Mouse (Mus musculus) MEL (cell line): ENCODE results near the gene Pnkp.

ENCODE experiments used
- CTCF ChIP-seq, 3 experiments: IDR thresholded peaks in 2 of 3; conservative IDR thresholded peaks in 1 of 3; 2 replicates each; pipeline ENCODE4 v1.5.1; 2011 to 2012; ENCODE audit warnings: low read length in 3 of 3, low read depth in 2 of 3, mild to moderate bottlenecking in 2 of 3, improper control_type of control experiment in 1 of 3, inconsistent platforms in 1 of 3, mixed read lengths in 1 of 3, moderate library complexity in 1 of 3; ENCODE audit not compliant: control insufficient read depth in 1 of 3, insufficient read depth in 1 of 3, poor library complexity in 1 of 3, severe bottlenecking in 1 of 3
- EP300 ChIP-seq, 2 experiments: IDR thresholded peaks; 2 replicates each; pipeline ENCODE4 v1.6.1; 2011; ENCODE audit warnings: improper control_type of control experiment in 2 of 2, low read length in 2 of 2, low read depth in 1 of 2, mild to moderate bottlenecking in 1 of 2
- GABPA ChIP-seq: IDR thresholded peaks from 2 replicates; pipeline ENCODE4 v1.6.1; 2012; ENCODE audit warnings: low read depth, mild to moderate bottlenecking, inconsistent platforms, low read length, improper control_type of control experiment, moderate library complexity
- SMC3 ChIP-seq: IDR thresholded peaks from 2 replicates; pipeline ENCODE4 v1.6.1; 2011; ENCODE audit warnings: low read depth, low read length, improper control_type of control experiment

DNA sequence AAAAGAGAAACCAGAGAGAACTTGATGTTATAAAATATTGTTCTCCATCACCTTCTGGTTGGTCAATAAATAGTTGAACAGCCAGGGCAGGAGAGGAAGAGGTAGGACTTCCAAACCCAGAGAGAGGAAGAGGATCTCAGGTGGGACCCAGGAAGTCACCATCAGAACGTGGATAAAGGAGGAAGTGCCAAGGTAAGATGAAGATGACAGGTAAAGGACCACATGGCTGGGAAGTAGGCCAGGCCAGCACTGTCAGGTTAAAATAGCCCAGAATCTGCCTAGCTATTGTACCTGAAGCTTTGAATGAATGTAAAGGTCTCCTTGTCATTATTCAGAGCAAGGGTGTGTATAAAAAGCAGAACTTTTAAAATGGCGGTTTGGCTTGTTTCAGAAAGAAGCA is 48.0 kb upstream of the Pnkp start:
- TF ChIP-seq CTCF (IDR thresholded peaks at IDR 0.05 in 2 of 3, conservative IDR thresholded peaks at IDR 0.05 in 1 of 3; ENCODE audit: control insufficient read depth in 1 of 3, insufficient read depth in 1 of 3, low read depth in 2 of 3, low read length in 3 of 3, poor library complexity in 1 of 3, severe bottlenecking in 1 of 3): no peak
- TF ChIP-seq EP300 (IDR thresholded peaks at IDR 0.05; ENCODE audit: low read depth in 1 of 2, low read length in 2 of 2): no peak
- no peak for TF ChIP-seq SMC3
- no peak for TF ChIP-seq GABPA
